Mouse (Mus musculus) cerebellum, postnatal 10 days (tissue): Measurements from ENCODE around the gene Peg3.
"Not testable (repeated sequence)": the region's sequence is repeated elsewhere in the genome, so short reads cannot be mapped to it uniquely, and the experiment has no call there.

ENCODE experiments used
- DNase-seq, 2 experiments: peaks; one replicate each; pipeline ENCODE4 v3.0.0; 2021; ENCODE audit warnings: mixed read lengths in 2 of 2

Gene Peg3

DNA sequence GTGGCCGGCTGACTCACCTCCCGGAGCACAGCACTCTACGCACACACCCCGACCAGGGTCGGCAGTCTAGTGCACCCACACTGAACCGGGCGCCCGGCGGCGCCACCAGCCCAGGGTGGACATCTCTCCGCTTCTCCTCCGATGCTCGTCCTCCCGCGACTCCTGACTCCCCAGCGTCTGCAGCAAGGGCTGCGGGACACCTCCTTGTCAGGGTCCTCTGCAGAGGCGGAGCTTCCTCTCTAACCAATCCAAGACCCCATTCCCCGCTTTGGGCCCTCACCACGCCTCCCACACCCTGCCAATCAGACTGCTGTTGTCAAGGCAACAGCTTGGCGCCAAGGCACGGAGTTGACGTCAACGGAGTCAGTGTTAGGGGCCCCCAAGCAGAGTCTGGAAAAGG lies at the start of gene Peg3, which contains the start of gene Usp29:
Gene Peg3 (minus strand): TSS at position 191 of the 400 bp plus-strand sequence.
Gene Usp29 (plus strand): TSS at position 338 of the 400 bp plus-strand sequence.
- peak; percentile 94 to 96 for DNase-seq

DNA sequence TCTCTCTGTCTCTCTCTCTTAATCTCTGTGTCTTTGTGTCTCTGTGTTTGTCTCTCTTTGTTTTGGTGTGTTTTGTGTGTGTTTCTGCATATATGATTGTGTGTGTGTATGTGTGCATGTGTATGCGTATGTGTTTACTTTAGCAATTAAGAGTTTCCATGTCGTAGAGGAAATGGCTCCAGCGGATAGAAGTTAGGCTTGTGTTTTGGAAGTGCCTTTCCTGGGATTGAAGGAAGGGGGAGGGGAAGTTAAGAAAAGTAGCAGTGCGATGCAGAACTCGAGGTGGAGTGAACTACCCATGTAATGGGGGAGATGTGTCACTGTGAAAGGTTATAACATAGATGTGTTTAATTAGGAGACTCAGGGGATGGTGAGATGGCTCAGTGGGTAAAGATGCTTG lies 48.9 kb upstream of the Peg3 start:
- no peak for DNase-seq

DNA sequence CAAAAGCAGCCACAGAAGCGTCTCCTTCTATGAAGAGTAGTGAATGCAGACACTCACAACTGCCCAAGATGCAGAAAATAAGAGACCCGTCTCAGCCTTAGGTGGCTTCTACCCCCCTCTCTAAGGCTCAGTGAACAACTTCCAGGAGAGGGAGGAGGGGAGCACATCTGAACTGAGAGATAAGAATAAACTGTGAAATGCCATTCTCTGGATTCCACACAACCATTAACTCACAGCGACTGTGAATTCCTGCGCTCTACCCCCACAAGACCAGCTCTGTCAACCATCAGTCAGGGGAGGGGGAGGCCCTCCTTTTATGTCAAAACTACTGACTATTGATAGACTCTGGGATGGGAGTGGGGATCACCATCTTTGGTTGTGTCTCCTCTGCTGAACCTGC lies 47.5 kb upstream of the Peg3 start:
- peak in 1 of 2 experiments; percentile 17 for DNase-seq

DNA sequence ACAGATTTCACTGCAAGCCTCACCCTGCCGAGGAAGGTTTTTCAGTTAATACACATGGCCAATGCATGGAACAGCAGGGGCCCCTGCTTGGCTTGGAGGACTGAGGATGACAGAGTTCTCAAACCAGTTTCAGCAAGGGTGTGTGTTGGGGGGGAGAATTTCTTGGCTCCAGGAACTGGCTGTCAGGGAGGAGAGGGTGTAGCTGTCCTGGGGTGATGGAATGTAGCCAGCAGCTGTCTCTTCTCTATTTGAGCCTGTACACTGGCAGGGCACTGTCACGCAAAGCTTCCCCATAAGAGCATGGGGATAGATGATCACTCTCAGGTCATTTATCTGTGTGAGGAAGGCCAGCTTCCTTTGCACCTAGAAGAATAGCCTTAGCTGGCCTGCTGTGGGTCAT lies 46.9 kb upstream of the Peg3 start:
- DNase-seq: peak; percentile 81 to 87

DNA sequence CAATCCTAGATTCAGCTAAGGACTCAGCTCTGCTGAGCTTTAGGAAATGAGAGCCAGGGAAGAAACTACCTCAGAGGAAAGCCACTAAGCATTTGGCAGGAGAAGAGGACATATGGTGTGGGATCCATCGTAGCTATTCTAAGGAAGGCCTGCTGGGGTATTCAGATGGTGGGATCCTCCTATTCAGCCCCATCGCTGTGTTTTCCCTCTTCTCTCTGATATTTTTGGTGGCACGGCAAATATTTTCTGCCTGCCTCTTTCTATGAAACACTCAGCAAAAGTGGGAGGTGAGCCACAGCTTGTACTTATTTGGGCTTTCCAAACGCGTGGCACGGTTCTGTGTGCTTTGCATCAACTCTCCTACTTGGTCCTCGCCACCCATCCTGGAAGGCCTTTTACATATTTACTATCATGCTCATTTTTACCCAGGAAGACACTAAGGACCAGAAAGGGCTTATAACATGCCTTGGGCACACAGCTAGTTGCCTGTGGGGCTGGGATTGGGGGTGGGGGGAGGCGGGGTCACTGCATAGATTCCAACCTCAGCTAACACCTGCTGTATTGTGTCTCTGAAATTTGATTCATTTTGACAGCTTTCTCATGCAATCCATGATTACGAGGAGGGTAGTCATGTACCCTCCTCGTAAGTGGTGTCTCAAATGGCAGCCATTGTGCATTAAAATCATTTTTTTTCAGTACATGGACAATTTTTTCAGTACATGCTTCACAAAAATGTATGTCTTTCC lies 46.3 kb upstream of the Peg3 start:
- peak; percentile 77 to 78 for DNase-seq

DNA sequence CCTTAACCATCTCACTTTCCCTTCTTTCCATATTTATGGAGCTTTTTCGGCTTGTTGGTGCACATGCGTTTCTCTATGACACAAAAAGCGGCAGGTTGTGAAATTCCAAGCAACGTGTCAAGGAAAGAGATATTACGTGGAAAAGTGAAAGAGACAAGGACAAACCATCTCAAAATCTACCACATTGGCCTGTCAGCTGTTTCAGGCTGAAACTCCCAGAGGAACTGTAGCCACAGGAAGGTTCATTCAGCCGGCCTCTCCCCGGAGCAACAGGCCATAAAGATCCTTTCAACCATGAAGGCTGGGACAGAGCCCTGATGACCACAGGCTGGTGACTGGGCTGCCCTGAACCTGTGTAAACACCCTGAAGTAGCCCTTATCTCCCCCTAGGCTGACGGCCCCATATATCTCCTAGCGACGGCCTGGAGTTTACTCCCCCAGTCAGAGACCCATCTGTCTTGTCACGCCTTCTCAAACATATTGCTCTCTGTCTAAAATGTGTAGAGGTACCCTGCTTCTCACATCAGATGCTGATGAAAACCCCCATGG lies 43.7 kb upstream of the Peg3 start:
- not testable (repeated sequence) for DNase-seq

DNA sequence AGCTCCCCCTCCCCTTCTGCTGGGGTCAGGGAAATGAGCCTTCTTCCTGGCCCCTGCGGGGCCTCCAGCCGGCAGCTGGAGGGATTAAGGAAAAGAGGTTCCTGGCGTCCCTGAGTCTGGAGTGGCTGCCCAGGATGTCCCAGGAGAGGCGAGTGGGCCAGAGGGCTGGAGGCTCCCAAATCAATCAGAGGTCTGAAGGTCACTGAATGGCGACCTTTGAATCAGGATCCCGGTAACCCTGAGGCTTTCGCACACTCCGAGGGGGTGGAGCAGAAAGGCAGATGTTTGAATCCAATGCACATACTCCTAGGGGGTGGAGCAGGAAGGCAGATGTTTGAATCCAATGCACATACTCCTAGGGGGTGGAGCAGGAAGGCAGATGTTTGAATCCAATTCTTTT lies 40.1 kb upstream of the Peg3 start:
- DNase-seq: no peak

DNA sequence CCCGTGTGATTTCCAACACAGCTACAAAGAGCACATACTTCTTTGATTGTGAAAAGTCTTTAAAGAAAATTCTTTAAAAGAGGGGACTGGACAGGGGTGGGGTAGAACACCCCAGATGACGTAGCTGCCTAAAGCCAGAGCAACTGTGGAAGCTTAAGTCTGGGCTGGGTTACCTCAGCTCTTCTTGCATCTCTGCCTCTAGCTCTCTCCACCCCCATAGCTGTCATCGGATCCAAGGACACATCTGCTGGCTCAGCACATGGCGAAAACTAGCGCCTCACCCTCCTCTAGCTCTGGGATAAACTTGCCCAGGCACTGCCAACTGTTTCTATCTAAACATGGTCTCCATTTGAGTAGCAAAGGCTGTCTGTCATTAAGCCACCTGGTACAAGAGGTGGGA lies 35.0 kb upstream of the Peg3 start:
- no peak for DNase-seq

DNA sequence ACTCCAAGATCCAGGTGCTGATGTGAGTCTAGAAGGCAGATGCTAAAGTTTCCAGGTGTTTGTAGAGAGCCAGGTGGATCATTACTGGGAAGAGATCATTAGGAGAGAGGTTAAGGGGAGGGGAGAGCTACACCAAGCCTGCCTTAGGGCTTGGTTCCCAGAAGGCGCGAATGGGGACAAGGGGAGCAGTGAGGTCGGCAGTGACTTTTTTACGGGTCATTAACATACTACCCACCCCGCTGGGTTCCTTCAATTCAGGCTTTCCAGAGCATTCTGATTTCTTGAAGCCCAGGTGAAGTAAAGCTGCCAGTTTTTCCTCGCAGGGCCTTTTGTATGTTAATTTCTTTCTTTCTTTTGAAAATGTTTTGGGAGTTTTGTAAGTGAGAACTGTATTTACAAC lies 29.9 kb upstream of the Peg3 start:
- no peak for DNase-seq

DNA sequence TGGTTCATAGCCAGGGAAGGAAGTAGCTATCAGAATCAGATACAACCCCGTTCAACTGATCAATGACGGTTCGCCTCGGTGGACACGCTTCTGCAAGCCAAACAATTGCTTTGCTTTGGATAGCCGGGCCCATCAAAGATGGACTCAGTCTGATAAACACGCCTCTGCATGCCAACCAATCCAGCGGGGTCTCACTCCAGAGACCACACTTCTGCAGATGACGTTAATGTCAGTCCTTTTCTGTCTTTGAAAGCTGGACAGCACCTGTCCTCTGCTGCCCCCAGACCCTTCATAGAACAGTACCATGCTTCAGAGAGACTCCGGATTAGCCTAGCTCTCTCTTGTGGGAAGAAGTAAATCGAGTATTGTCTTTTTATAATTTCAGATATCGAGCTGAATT lies 29.5 kb upstream of the Peg3 start:
- DNase-seq: no peak

DNA sequence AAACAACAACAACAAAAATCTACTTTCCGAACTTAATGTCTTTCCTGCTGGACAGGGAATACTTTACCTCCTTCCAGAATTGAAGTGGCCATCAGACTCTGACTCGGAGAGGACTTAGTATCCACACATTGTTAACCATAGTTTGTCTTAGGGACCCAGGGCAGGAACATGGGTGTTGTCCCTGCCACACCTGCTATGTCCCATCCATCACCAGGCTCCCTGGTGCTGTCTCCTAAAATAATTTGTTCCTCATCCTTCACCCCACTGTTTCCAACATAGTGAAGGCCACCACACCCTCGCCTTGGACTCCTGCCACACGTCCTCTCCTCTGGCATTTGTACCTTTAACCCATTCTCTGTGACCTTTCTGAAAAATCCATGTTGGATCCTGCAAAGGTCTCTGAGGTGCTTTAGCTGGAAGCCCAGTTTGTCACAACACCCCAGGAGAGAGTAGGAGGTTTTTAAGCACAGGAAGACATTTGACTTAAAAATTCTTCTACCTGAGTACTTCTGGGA lies 26.6 kb upstream of the Peg3 start:
- DNase-seq: no peak

DNA sequence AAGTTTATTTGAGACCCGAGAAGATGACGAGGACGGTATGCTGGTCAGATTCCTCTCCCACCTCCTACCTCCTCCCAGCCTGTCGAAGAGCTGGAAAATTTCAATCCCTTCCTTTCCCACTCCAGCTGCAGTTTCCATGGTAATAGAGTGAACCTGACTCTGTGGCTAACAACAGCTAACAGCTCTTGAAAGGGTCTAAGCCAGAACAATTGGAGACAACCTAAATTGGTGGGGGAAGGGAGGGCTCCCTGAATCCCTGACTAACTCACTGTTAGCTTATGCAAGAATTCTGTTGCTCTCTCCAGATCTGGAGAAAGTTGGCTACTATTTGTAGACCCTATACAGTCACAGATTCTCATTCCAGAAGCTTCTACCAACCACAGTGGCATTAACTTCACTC lies 23.2 kb upstream of the Peg3 start:
- DNase-seq: no peak

DNA sequence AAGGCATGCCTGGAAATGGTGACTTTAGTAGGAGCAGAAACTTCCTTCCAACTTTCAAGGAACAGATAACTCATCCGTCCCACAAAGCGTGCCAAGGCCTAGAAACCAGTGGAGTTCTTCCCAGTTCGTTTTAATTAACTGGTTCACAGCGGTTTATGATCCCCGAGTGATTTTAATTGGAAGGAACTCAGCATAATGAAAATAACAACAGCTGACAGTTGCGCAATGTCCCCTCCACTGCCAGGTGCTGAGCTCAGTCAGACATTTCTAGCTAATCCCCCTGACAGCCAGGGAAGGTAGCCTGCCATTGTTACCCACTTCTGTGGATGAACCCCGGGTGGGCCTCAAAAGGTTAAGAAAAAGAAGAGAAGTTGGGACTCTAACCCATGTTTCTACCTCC lies 19.0 kb upstream of the Peg3 start:
- DNase-seq: peak; percentile 24 to 54

DNA sequence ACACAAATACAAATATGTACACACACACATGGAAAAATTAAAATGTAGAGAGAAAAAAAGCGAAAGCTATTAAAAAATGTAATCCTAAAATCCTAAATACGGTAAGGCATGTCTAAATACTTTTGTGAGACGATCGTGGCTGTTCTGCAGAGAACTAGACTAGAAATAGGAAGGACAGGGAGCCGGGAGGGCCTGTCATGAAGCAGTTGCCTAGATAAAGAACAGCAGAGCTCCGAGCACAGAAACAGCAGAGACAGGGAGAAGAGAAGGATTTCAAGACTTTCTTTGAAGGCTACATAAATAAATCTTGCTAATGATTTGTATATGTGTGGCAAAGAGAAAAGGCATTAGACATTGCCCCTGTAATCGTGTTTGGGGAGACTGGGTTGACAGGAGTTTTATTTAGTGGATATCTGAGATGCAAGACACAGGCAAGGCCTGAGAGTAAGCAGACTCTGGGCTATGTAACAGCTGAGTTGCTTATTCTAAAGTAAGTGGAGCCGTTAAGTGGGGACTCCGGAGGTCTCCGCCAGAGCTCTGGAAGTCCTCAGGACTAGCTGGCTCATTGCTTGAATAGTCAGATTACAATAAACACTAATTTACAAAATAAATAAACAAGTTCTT lies 14.2 kb upstream of the Peg3 start:
- DNase-seq: no peak

DNA sequence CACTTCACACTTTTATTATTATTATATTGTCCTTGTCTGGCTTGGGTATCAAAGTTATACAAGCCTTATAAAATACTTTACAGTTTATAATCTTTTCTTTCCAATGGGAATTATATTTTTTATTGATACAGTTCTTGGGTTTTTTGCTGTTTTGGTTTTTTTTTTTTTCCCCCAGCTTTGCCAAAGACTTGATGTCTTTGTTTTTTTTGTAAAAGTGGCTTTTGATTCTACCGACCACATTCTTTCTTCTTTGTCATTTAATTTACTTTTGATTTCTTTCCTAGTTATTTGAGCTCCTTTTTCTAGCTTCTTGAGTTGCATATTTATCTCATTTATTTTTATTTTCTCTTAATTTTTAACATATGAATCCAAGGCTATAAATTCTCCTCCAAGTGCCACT lies 5.8 kb upstream of the Peg3 start:
- DNase-seq: no peak

DNA sequence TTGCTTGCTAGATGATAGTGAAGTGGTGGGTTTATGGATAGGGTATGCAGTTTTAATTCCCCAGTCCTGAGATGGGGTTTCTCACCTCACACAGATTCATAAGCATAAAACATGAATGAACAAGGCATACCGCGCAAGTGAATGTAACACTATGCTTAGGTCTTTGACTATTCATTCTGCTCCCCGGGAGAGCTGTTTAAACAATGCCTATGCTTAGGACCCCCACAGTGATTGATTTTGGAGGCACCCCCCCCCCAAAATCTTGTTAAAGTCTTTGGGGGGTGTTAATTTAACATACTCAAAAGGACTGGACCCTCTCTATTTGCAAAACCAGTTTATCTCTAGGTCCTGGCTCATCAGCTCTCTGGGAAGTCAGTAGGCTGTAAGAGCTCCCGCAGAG lies 1.7 kb upstream of the Peg3 start:
- peak in 1 of 2 experiments; percentile 23 for DNase-seq

DNA sequence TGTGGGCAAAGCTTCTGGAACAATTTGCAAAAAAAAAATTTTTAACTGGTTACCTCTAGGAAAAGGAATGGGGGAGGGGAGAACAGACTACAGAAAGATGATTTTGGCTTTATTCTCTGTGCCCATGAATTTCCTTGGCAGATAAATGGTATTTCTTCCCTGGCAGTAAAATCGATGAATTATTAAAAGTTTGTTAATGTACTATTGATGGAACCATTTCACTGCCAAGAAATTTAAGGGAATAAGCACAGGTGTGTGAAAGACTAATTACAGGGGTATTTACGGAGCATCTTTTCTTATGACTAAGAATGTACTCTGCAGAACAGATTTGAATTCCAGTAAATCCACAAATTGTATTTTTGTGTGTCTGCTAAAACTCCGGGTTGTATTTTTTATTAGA lies 1.1 kb upstream of the Peg3 start:
- DNase-seq: peak in 1 of 2 experiments; percentile 35

DNA sequence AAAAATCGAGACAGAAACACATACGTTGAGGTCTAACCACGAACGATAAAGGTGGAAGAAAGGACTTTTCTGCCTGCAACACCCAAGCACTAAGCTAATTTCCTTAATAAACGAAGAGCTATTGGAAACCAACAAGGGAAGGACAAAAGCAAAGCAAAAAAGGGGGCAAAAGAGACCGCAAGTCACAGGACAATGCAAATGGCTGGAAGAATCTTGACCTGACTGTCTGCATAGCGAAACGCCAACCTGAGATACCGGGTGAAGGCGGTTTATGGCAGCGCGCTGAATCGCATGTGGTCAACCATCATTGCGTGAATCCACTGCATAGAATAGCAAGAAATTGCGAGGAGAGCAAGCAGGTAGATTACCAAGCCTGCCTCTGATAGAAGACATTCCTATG lies 570 bp upstream of the Peg3 start:
- peak; percentile 55 to 63 for DNase-seq

DNA sequence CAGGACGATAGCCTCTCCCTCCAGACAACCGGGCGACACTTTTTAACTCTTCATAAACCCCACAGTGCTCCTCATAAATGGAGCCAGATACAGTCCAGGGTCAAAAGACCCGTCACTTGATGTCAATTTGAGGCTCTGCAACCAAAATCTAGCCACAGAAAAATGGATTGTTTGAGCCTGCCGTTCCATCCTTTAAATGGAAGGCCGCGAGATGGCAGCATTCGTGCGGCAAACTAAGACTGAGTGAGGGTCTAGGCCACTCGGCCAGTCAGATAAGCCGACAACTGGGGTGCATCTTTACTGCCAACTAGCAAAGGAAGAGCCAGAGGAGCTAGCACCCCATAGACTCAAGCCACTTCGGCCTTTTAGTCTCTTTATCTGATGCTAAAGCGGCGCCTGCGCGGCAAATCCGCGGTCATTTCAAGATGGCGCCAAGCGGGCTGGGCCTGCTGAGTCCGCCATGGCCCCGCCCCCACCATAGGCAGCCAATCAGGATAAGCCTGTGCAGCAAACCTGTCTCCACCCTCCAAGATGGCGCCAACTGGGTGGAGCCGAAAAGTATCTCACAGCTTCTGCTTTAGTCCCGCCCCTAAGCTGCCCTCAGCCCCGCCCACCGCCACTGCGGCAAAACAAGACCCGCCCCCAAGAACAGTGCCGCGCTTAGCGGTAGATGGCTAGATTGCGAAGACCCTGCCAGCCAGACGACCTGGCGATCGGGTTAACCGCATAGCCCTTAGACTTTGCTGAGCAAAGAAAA lies 992 bp downstream of the Peg3 start:
- peak; percentile 98 to 99 for DNase-seq

DNA sequence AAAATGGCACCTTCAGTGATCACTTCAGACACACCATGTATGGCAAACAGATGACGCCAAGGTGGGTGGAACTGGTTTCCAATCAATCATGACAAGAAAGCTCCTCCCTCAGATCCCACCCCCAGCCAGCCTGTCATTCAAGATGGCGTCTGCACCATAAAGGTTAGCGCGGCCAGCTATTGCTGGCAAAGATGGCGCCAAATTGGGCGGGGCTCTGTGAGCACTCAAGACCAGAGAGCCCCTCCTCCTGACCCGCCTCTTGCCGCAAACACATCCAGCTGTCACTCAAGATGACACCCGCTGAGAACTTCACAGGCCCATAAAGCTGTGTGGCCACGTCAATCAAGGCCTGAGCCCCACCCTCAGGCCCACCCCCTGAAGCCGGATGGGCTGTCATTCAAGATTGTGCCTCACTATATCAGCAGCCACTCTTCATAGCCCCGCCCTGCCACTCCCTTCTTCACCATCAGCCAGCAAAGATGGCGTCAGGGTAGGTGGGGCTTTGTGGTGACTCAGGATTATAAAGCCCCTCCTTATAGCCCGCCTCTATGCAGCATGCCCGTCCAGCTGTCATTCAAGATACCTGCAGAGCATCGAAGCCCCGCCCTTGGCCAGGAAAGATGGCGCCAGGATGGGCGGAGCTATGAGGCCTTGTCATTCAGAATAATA lies 1.8 kb downstream of the Peg3 start:
- peak; percentile 95 to 96 for DNase-seq

DNA sequence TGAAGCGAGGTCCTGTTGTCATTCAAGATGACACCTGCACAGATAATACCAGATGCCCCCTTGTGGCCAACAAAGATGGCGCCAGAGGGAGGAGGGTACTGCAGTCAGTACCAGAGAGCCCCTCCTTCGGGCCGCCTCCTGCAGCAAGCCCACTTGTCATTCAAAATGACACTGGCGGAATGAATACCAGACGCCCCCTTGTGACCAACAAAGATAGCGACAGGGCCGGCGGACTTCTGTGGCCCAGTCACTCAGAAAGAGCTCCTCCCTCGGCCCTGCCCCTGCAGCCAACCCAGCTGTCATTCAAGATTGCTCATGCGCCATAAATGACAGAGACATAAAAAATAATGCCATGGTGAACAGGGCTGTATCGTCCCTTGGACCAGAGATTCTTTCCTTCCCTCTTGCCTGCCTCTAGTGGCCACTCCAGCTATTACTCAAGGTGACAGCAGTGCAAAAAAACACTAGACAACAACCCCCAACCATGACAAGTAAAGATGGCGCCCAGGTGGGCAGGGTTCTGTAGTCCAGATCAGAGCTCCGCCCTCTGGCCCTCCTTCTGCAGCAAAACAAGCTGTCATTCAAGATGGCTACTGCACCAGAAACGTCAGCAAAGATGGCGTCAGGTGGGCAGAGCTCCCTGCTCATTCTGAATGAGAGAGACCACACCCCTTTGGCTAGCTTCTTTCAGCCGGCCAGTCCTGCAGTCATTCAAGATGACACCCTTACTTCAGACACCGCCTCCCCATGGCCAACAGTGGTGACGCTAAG lies 2.7 kb downstream of the Peg3 start:
- peak; percentile 91 to 94 for DNase-seq

DNA sequence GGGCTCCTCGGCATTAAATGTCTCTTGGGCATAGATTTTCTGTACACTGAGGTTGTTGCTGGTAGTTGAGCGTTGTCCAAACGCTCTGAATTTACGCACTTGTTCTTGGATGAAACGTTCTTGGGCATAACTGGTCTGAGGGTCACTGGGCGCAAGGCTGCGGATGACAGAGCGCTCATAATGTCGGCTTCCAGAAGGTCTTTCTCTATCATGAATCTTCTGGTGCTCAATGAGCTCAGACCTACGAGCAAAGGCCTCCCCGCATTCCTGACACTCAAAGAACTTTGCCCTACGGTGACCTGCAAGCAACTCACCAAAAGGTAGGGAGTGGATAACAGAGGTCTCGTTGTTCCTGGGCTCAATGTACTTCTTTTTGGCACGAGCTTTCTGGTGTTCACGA lies 20.8 kb downstream of the Peg3 start:
- DNase-seq: no peak
